Mouse (Mus musculus): ENCODE results near the gene Gm49336. TPM values are rescaled to one million over a fixed set of nuclear protein-coding genes. Genes with fewer than 3 reads are reported as not detected.

The Gm49336 gene
- polyA plus RNA-seq (2017; shearing (Covaris generic)) = 62.9 TPM

GRCm38 (mm10) chr14:60251281-60252003 is at the start of gene Gm49336, which contains the start of gene Nupl1:
Gm49336 (minus strand) TSS chr14:60251507.
Nupl1 (minus strand) TSS chr14:60251431.

GRCm38 (mm10) chr14:60264990-60265876 is 13.9 kb upstream of the Gm49336 start, which contains the start of gene Mtmr6:
Mtmr6 (plus strand) TSS chr14:60265228.

GRCm38 (mm10) chr14:60196884-60197283 is 54.4 kb downstream of the Gm49336 start, which contains the start of gene Atp8a2:
Atp8a2 (minus strand) TSS chr14:60197179.

Other genes starting within 250 kb of the Gm49336 start
- gene Atp8a2, start 54.3 kb downstream of the Gm49336 start, polyA plus RNA-seq (2017; shearing (Covaris generic)) = 1.2 TPM
- not detected for gene Nupl1, start 76 bp downstream of the Gm49336 start, polyA plus RNA-seq (2017; shearing (Covaris generic))
- gene Mtmr6, start 13.7 kb upstream of the Gm49336 start, polyA plus RNA-seq (2017; shearing (Covaris generic)) = 82.8 TPM
- gene Amer2, start 121.8 kb upstream of the Gm49336 start, polyA plus RNA-seq (2017; shearing (Covaris generic)) = not detected